Mouse (Mus musculus) right cerebral cortex, postnatal 14 days (tissue): ENCODE measurements around the gene Plpp3.

ENCODE experiments used
- DNase-seq: peaks from one replicate; pipeline ENCODE4 v3.0.0; 2022

Plpp3 gene

GRCm38 (mm10) chr4:105157276-105158168 is at the start of gene Plpp3:
Gene Plpp3, plus strand, starts transcription at chr4:105157347.
- DNase-seq: peak; percentile 63

- no peak for DNase-seq
Observed at GRCm38 (mm10) chr4:105107943-105108640, 49.1 kb upstream of the Plpp3 start.

- no peak for DNase-seq
Observed at GRCm38 (mm10) chr4:105108641-105109198, 48.4 kb upstream of the Plpp3 start.

GRCm38 (mm10) chr4:105109199-105109989 is 47.8 kb upstream of the Plpp3 start, which contains the start of gene Prkaa2:
Gene Prkaa2, minus strand, starts transcription at chr4:105109890.
- peak; percentile 78 for DNase-seq

- peak; percentile 25 for DNase-seq
Observed at GRCm38 (mm10) chr4:105109990-105110683, 47.0 kb upstream of the Plpp3 start.

- DNase-seq: no peak
Observed at GRCm38 (mm10) chr4:105110684-105111035, 46.5 kb upstream of the Plpp3 start.

GRCm38 (mm10) chr4:105111770-105112169 is 45.4 kb upstream of the Plpp3 start:
- no peak for DNase-seq

- no peak for DNase-seq
Observed at GRCm38 (mm10) chr4:105113042-105113441, 44.1 kb upstream of the Plpp3 start.

- DNase-seq: no peak
Observed at GRCm38 (mm10) chr4:105113468-105113867, 43.7 kb upstream of the Plpp3 start.

GRCm38 (mm10) chr4:105121081-105121480 is 36.1 kb upstream of the Plpp3 start:
- no peak for DNase-seq

- DNase-seq: peak; percentile 63
Observed at GRCm38 (mm10) chr4:105122429-105122828, 34.7 kb upstream of the Plpp3 start.

GRCm38 (mm10) chr4:105129212-105129611 is 27.9 kb upstream of the Plpp3 start:
- no peak for DNase-seq

GRCm38 (mm10) chr4:105131756-105132314 is 25.3 kb upstream of the Plpp3 start:
- no peak for DNase-seq

GRCm38 (mm10) chr4:105133350-105134050 is 23.6 kb upstream of the Plpp3 start:
- no peak for DNase-seq

GRCm38 (mm10) chr4:105149492-105149891 is 7.7 kb upstream of the Plpp3 start:
- DNase-seq: no peak

GRCm38 (mm10) chr4:105151911-105152690 is 5.0 kb upstream of the Plpp3 start:
- DNase-seq: peak; percentile 74

GRCm38 (mm10) chr4:105153227-105153626 is 3.9 kb upstream of the Plpp3 start:
- DNase-seq: no peak

GRCm38 (mm10) chr4:105156281-105156680 is 866 bp upstream of the Plpp3 start:
- no peak for DNase-seq

- no peak for DNase-seq
Observed at GRCm38 (mm10) chr4:105156955-105157275, 232 bp upstream of the Plpp3 start.

GRCm38 (mm10) chr4:105158169-105158555 is 1.0 kb downstream of the Plpp3 start:
- peak; percentile 70 for DNase-seq
